Mouse (Mus musculus) spleen, adult 2 months (tissue): ENCODE measurements around the gene Gse1. TPM values are rescaled to one million over a fixed set of nuclear protein-coding genes. Genes with fewer than 3 reads are reported as not detected.

Experiments used
- DNase-seq, 2 experiments: peaks; one replicate each; pipeline versions ENCODE4 v3.0.0 to v3.0.0-alpha.2; 2012 to 2021; ENCODE audit warnings: low spot score in 2 of 2, low read depth in 1 of 2
- H3K27ac ChIP-seq: fragments of 200-500 bp; 2 replicates; pipeline ENCODE4 v1.5.1; 2012; ENCODE audit warnings: low read length, inconsistent platforms; ENCODE audit not compliant: insufficient read depth
- H3K27me3 ChIP-seq: fragments of 200-500 bp; 2 replicates; pipeline ENCODE4 v1.6.1; 2012; ENCODE audit warnings: mild to moderate bottlenecking, moderate library complexity, low read length, inconsistent platforms; ENCODE audit not compliant: control insufficient read depth, insufficient read depth
- H3K36me3 ChIP-seq: fragments of 200-500 bp; 2 replicates; pipeline ENCODE4 v1.6.1; 2012; ENCODE audit warnings: mild to moderate bottlenecking, low read length, inconsistent platforms; ENCODE audit not compliant: control insufficient read depth, insufficient read depth
- H3K4me1 ChIP-seq: fragments of 200-500 bp; 2 replicates; pipeline ENCODE4 v1.6.1; 2011; ENCODE audit warnings: inconsistent platforms; ENCODE audit not compliant: control insufficient read depth, insufficient read depth, insufficient read length
- H3K4me3 ChIP-seq: fragments of 200-500 bp; 2 replicates; pipeline ENCODE4 v1.5.1; 2011; ENCODE audit warnings: mild to moderate bottlenecking, inconsistent platforms; ENCODE audit not compliant: insufficient read depth, insufficient read length; ENCODE audit errors: extremely low read depth
- CTCF ChIP-seq: fragments of 200-500 bp; IDR thresholded peaks from 2 replicates; pipeline ENCODE4 v1.5.1; 2011; ENCODE audit warnings: mild to moderate bottlenecking, inconsistent platforms; ENCODE audit not compliant: insufficient read depth, insufficient read length, insufficient replicate concordance; ENCODE audit errors: extremely low read depth
- POLR2A ChIP-seq: fragments of 200-500 bp; IDR thresholded peaks from 2 replicates; pipeline ENCODE4 v1.6.1; 2011; ENCODE audit warnings: low read depth, low read length, inconsistent platforms
- whole genome bisulfite sequencing: fragments of 180-500 bp; shearing (Covaris S2); methylation state at CpG from one replicate; pipeline ENCODE4 v1.1.7; 2018; 5-methylcytosine and 5-hydroxymethylcytosine counted together
- polyA plus RNA-seq: library from polyadenylated mRNA; depleted of rRNA; stranded (reverse); fragments of >200 nt; gene quantifications from 2 replicates; pipeline ENCODE4 v1.2.3, GENCODE M21; 2012

The Gse1 gene
- polyA plus RNA-seq, 1 experiment: 39.2 TPM

DNA sequence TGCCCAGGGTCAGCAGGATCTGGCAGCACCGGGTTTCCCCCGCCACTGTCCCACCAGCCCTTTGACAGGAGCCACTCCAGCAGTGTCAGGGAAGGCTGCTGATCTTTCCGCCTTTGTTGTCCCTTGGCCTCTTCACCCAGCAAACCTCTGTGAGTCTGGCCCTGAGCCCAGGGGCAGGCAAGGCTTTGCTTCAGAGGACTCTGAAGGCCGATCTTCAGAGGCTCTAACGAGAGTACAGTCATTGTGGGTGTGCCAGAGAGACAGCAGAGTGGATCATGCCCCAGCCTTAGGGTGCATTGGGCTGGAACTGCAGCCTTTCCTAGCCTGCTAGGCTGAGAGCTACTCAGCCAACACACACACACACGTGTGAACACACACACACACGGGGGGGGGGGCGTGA lies 111.5 kb downstream of the Gse1 start:
- Histone ChIP-seq H3K27me3 (no peaks in the 10 kb centered on the region), H3K4me1 (peaks cover 21% of the 10 kb centered on the region; the same call in 1 of the 2 replicates), H3K27ac (no peak overlapping the region), H3K36me3 (no peaks in the 10 kb centered on the region), H3K4me3 (no peak overlapping the region)
- TF ChIP-seq POLR2A (no peak), CTCF (no peak)
- 70% methylated on average over 8 of the region's 8 CpGs for WGBS
- DNase-seq: no peak

DNA sequence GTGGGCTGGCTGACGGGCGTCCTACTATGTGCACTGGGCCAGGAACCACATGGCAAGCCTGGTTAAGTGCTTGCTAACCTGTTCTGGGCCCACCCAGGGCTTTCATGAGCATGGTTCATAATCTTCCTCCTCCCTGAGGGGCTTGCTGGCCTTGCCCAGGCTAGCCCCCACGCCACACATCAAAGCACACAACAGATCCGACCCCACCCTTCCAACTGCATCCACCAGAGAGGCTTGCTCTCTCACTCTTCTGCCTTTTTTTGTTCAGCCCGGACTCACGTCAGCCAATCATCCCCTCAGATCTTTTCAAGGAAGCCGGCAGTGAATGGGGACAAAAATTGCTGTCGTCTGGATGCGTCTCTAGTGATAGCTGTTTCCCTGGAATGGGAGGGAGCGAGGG lies 112.9 kb downstream of the Gse1 start:
- H3K4me3 ChIP-seq: no peak overlapping the region
- no peaks in the 10 kb centered on the region for H3K36me3 ChIP-seq
- H3K27ac ChIP-seq: no peak overlapping the region
- TF ChIP-seq CTCF: no peak
- no peak for TF ChIP-seq POLR2A
- H3K27me3 ChIP-seq: no peaks in the 10 kb centered on the region
- DNase-seq: no peak
- H3K4me1 ChIP-seq: peaks cover 8% of the 10 kb centered on the region; the same call in 1 of the 2 replicates
- 89% methylated on average over 10 of the region's 10 CpGs for WGBS

DNA sequence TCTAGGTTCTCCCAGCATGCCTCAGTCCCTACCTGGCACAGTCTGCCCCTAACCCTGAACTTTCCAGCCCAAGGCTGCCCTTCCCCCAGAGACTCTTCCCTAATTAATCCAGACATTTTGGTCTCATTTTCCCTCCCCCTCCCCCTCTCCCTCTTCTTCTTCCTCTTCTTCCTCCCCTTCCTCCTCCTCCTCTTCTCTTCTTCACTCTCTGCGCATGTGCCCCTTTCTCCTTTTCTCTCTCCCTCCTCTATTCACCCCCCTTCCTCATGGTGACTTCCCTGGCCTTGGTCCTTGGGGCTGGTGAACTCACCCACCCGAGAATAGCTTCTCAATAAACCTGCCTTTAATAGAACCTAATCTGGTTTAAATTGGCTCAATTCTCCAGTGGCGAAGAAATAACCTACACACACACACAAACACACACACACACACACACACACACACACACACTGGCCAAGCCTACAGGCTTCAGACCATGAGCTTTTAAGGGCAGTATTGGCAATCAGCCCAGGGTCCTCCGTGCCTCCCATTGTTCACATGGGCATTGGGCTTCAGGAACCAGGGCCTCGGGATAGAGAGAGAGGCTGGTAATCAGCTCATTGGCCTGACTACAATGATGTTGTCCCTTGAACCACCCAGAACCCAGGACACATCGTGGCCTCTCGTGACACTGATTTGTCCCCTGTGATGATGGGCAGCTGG lies 114.7 kb downstream of the Gse1 start:
- no peak overlapping the region for H3K27ac ChIP-seq
- 58% methylated on average over 7 of the region's 7 CpGs for WGBS
- H3K4me1 ChIP-seq: peaks cover 8% of the 10 kb centered on the region; the same call in 1 of the 2 replicates
- no peak for DNase-seq
- no peak overlapping the region for H3K4me3 ChIP-seq
- no peak for TF ChIP-seq CTCF
- no peak for TF ChIP-seq POLR2A
- H3K36me3 ChIP-seq: no peaks in the 10 kb centered on the region
- H3K27me3 ChIP-seq: no peaks in the 10 kb centered on the region

DNA sequence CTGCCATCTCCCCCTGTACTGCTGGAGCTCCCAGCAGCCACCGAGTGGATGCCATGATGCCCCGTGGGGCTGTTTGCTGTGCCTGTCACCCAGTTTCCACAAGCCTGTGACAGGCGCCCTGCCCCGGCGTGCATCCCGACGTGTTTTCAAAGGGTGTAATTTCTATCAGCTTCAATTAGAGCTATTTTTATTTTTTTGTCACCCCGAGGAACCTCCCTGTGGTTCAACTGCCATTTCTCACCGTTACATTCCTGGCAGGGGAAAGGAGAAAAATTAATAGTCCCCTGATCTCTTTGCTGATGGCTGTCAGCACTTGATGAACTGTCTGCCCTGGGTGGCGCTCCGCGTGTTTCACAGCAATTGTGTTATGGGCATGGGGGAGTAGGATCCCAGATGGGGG lies 115.3 kb downstream of the Gse1 start:
- H3K4me1 ChIP-seq: peaks cover 8% of the 10 kb centered on the region; the same call in 1 of the 2 replicates
- H3K27me3 ChIP-seq: no peaks in the 10 kb centered on the region
- TF ChIP-seq POLR2A (no peak), CTCF (no peak)
- WGBS: 11% methylated on average over 12 of the region's 12 CpGs
- no peak overlapping the region for H3K4me3 ChIP-seq
- no peak overlapping the region for H3K27ac ChIP-seq
- no peaks in the 10 kb centered on the region for H3K36me3 ChIP-seq
- no peak for DNase-seq

DNA sequence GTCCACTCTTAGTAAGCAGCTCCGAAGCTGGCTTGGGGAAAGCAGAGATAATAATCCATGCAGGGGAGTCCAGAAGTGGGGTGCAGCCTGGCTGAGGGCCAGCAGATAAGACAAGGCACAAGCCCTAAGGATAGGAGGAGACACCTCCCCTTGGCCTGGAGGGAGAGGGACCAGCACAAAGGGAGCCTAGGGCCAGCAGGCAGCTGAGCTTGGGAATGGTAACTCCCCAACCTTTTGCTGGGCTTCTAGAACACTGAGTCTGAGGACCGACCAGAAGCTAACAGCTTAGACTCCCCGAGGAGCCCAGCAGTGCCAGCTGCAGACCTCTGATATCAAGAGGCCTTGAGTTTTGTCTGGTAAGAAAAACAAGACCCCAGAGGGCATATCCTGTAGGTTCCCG lies 115.9 kb downstream of the Gse1 start:
- TF ChIP-seq POLR2A: no peak
- no peak for TF ChIP-seq CTCF
- no peaks in the 10 kb centered on the region for H3K36me3 ChIP-seq
- no peaks in the 10 kb centered on the region for H3K27me3 ChIP-seq
- WGBS: 7% methylated on average over 4 of the region's 4 CpGs
- no peak overlapping the region for H3K27ac ChIP-seq
- peaks cover 12% of the 10 kb centered on the region; the same call in 1 of the 2 replicates for H3K4me1 ChIP-seq
- H3K4me3 ChIP-seq: no peak overlapping the region
- DNase-seq: no peak

DNA sequence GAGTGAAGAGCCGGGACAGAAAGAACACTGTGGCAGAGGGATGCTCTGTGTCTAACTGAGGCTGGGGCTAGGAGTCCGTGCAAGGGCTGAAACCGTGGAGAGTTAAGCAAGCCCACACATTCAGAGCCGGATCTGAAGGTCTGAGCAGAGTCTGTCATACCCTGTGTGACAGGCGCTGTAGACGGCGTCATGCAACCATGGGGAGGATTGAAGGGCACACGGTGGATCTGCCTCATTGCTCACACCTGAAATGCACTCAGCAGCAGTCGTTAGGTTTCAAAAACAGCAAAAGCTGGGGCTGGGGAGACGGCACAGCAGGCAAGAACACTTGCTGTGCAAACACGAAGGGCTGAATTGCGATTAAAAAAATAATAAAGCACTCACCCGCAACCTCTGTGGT lies 116.3 kb downstream of the Gse1 start:
- Histone ChIP-seq H3K4me3 (no peak overlapping the region), H3K27ac (no peak overlapping the region), H3K4me1 (peaks cover 12% of the 10 kb centered on the region; the same call in 1 of the 2 replicates), H3K27me3 (no peaks in the 10 kb centered on the region), H3K36me3 (no peaks in the 10 kb centered on the region)
- DNase-seq: no peak
- TF ChIP-seq POLR2A: no peak
- TF ChIP-seq CTCF: no peak
- WGBS: 23% methylated on average over 13 of the region's 13 CpGs

DNA sequence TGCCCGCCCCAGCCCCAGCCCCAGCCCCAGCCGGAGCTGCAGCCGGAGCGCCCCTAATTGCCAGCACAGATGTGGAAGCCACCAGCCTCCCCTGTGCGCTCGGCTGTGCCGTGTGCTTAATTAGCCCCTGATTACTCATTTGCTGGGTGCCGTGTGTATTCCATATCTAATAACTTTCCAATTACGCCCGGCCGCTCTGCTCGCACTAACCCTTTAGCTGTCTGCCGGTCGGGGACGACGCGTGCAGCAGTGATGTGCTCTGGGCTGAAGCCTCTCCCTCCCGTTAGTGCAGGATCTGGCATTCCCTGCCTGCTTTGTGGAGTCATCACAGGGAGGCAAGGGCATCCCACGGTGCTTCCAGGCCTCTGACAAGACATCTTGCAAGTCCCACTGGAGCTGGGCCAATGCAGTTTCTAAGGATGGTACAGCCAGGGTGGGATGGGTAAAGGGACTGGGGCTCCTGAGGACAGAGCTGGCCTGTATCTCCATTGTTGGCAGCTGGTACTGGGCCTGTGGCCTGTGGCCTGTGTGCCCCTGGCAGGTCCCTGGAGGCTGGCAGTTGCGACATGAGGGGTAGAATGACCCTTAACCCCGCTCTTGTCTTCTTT lies 119.6 kb downstream of the Gse1 start:
- peaks cover 12% of the 10 kb centered on the region; the same call in 1 of the 2 replicates for H3K4me1 ChIP-seq
- TF ChIP-seq CTCF (no peak), POLR2A (no peak)
- WGBS: 93% methylated on average over 21 of the region's 21 CpGs
- no peak overlapping the region for H3K27ac ChIP-seq
- no peak for DNase-seq
- H3K4me3 ChIP-seq: no peak overlapping the region
- H3K27me3 ChIP-seq: no peaks in the 10 kb centered on the region
- no peaks in the 10 kb centered on the region for H3K36me3 ChIP-seq
